Mouse (Mus musculus) testis, adult 2 months (tissue): Measurements from ENCODE around the gene Gm45213.

Source experiments
- CTCF ChIP-seq: fragments of 200-500 bp; IDR thresholded peaks from 2 replicates; pipeline ENCODE4 v1.5.1; 2012; ENCODE audit warnings: low read depth, mild to moderate bottlenecking, inconsistent platforms, low read length, moderate library complexity; ENCODE audit not compliant: control insufficient read depth, insufficient read depth, insufficient replicate concordance
- POLR2A ChIP-seq: fragments of 200-500 bp; IDR thresholded peaks from 2 replicates; pipeline ENCODE4 v1.6.1; 2012; ENCODE audit warnings: low read depth, mild to moderate bottlenecking, inconsistent platforms, low read length, moderate library complexity; ENCODE audit not compliant: control insufficient read depth

DNA sequence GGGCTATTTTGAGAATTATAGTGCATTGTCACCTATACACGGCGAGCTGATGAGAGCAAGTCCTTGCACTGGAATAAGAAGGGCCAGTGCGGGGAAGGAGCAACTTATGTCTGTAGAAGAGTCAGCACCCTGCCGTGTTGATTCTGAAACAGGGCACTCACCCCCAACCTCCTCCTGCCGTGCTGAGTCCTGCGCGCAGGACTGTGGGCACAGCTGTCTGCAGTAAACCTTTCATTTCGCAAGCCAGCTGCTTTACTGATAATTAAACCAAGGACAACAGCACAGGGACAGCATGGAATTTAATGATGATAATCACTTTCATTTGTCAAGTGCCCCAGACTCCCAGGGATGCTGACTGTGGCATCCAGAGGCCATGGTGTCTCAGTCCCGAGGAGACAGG is 1.2 kb downstream of the Gm45213 start:
- TF ChIP-seq POLR2A (no peak), CTCF (no peak)
